Mouse (Mus musculus): Measurements from ENCODE around the gene Sox1.

GRCm38 (mm10) chr8:12434771-12435170 is 39.7 kb downstream of the Sox1 start:
- TF ChIP-seq CTCF (IDR thresholded peaks at IDR 0.05): no peak
- TF ChIP-seq POLR2A (IDR thresholded peaks at IDR 0.05; ENCODE audit: insufficient read depth, low read depth, low read length): no peak
- no peak for TF ChIP-seq EP300 (IDR thresholded peaks at IDR 0.05; ENCODE audit: insufficient read depth, low read depth, low read length)
